Mouse (Mus musculus) lung, adult 2 months (tissue): Measurements from ENCODE around the gene Jade2.

Source experiments
- CTCF ChIP-seq: fragments of 200-500 bp; IDR thresholded peaks from 2 replicates; pipeline ENCODE4 v1.5.1; 2011; ENCODE audit warnings: mild to moderate bottlenecking, low read length, control low read depth; ENCODE audit not compliant: insufficient read depth
- POLR2A ChIP-seq: fragments of 200-500 bp; IDR thresholded peaks from 2 replicates; pipeline ENCODE4 v1.6.1; 2011; ENCODE audit warnings: low read depth, mild to moderate bottlenecking, control low read depth, low read length, borderline replicate concordance; ENCODE audit errors: extremely low read depth

GRCm38 (mm10) chr11:51873141-51873540, 15.7 kb upstream of the Jade2 start:
- TF ChIP-seq POLR2A (no peak), CTCF (no peak)
